Mouse (Mus musculus) CH12F3 (cell line): ENCODE results near the gene Bcl3.

Source experiments
- in situ Hi-C: fragments of 300-500 bp; cut with MboI; formaldehyde crosslinking; loops from 2 replicates; pipeline ENCODE4 v1.14.3; 2020; ENCODE audit warnings: low sequenced_read_pairs

The Bcl3 gene

DNA sequence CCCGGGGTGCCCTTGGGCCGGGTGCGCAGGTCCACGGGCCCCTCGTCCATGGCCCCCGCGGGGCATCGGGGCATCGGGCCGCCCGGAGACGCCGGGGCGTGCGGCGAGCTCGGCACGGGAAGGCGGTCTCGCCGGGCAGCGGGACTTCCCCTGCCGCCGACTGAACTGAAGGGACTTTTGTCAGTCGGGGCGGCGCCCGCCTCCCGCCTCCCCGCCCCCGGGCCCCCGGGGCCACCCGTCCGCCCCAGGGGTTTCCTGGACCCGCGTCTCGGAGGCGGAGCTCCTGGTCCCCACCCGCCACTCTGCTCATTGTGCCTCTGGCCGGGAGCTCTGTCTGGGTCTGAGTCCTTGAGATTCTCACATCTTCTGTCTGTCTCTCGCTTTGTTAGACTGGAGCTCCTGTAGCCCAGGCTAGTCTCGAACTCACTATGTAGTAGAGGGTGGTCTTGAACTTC lies at the start of gene Bcl3:
TSS of gene Bcl3 (minus strand) at position 167 of the 455 bp plus-strand sequence.
- in situ Hi-C loops, result no loop called here

DNA sequence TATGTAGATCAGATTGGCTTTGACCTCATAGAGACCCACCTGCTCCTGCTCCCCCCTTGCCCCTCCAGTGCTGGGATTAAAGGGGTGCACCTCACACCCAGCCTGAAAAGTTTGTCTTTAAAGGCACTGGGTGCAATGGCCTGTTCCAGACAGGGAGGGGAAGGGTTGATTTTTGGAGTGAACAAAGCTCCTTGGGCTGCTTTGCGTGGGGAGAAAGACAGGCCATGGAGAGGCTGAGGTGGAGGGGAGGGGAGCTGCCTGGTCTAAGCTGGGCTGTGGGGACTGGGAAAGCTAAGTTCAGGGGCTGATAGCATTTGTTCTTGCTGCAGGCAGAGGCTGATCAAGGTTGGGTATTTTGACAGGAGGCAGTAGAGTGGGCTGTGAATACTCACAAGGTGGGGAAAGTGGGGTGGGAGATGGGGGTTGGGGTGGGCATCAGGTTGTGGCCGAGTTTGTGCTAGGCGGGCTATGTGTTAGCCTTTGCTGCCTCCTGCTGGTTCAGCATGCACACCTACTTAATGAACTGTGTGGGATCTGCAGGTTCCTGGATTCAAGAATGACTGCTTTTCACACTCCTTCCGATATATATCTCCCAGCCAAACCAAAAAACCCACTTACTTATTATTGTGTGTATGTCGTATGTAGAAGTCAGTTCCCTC lies 49.5 kb upstream of the Bcl3 start:
- in situ Hi-C loops, result loop anchor here (5.0 kb wide), 1 partner anchor 70 kb away; no protein-coding TSS in a partner anchor

DNA sequence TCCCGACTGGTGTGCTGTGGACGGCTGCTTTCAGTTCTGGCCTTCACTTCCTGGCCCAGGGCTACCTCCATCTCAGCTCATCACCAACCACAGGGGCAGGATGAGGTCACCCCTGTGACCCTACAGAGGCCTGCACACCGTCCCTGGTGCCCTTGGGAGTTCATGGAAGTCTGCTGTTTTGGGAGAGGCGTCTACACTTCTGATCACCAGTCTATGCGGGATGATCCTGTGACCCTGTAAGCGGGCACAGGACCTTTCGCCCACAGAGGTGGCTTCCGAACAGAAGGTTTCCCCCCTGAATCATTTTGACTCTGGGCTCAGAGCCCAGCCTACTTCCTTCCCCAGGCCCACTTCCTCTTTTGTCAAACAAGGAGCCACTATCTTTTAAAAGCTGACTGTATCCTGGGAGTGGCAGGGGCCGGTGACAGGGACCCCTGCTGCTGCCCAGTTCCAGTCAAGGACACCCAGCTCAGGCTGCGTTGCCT lies 48.6 kb upstream of the Bcl3 start:
- in situ Hi-C loops, result loop anchor here (5.0 kb wide), 1 partner anchor 69 kb away; no protein-coding TSS in a partner anchor

DNA sequence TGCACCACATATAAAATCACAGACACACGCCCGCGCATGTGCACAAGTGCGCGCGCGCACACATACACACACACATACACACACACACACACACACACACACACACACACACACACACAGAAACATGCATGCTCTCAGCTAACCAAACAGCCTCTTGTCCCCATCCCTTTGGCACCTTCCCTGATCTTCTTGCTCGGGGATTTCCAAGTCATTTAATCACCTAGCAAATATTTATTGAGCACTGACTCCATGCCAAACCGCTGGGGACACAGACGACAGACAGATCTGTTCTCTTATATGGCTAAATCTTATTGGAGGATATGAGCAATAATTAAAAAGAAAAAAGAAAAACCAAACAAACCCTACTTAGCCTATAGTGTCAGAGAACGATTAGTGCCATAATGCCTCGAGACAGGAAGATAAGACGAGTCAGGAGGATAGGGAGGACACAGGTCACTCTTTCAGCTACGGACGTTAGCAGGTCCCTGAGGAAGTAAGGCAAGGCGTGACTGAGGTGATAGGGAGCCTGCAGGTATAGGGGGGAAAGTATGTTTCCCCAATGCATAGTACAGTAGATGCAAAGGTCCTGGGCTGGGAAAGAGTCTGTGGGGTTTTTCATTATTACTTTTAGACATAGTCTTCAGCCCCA lies 45.3 kb upstream of the Bcl3 start:
- in situ Hi-C loops, result no loop called here

DNA sequence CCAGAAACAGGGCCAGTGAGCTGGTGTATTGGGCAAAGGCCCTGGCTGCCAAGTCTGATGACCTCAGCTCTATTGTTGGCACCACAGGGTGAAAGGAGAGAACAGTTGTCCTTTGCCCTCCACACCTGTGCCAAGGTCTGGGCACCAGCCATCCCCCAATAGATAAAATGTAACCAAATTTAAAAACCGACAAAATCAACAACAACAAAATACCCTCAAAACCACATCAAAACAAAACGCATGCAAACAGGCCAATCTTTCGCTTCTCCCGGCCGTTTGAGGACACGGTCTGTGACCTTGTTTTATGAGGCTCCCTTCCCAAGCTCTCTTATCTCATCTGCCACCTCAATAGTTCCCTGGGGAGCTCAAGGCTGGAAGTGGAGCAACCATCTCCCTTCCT lies 43.9 kb upstream of the Bcl3 start:
- in situ Hi-C loops, result no loop called here

DNA sequence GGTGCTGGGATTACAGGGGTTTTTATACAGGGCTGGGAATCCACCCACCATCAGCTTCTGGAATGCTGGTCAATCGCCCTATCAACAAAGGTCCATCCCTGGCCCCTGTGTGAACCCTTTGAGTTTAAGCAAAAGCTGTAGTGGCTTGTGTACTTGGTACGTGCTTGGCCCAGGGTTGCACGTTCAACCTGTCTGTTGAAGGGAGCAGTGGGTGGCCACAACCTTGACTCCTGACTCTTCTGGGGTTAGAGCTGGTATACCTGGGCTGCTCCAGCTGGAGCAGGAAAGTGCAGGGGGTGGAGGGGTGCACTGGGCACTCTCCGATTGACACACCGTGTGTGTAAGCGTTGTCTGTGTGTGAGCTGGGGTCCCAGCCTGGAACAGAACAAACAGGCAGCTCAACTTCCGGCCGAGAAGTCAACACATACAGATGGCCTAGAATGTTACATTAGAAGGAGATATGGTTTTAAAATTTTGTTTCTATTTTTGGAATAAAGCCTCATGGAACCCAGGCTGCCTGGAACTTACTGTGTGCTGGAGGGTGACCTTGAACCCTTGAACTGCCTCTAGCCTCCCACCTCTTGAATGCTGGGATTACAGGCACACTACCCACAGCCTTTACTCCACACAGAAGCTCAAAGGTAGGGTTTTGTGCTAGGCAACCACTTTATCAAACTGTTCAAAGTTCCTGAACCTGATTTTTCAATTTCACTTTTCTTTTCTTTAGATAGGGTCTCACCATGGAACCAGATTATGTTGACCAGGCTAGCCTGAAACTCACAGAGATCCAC lies 42.9 kb upstream of the Bcl3 start:
- in situ Hi-C loops, result no loop called here

DNA sequence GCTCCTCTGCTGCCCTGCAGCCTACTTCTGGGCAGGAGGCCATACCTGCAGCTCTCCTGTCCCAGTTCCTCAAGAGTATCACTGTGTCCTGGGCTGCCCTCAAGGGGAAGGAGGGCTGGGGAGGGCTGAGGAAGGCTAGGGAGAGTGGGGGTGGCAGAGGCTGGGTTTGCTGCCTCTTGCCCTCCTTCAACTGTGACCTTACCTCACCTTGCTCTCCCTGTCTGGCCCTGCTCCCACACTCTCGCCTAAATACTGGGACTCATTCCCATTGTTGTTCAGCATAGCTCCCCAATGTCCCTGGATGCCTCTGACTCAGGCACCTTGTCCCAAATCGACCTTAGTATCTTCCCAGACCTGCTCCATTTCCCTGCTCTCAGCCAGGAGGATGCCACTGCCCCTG lies 41.7 kb upstream of the Bcl3 start:
- in situ Hi-C loops, result no loop called here

DNA sequence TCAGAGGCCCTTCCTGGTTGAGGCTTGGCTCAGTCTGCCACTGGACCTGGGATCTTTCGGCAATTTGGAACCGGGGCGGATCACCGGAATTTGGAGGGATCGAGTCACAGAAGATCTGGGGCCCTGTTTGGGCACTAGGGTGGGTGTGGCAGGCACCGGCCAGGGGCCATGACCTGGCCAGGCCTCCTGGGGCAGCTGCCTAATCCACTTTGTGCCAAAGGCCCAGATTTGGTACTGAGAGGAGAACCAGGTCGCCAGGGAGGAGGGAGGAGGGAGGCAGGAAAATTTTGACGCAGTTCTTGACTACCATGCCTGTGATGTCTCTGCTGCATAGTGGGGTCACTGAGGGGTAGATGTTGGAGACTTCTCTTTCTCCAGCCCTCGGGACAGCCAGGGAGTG lies 38.6 kb upstream of the Bcl3 start, which contains the start of gene Ceacam16:
TSS of gene Ceacam16 (minus strand) at position 101 of the 400 bp plus-strand sequence.
- in situ Hi-C loops, result no loop called here

DNA sequence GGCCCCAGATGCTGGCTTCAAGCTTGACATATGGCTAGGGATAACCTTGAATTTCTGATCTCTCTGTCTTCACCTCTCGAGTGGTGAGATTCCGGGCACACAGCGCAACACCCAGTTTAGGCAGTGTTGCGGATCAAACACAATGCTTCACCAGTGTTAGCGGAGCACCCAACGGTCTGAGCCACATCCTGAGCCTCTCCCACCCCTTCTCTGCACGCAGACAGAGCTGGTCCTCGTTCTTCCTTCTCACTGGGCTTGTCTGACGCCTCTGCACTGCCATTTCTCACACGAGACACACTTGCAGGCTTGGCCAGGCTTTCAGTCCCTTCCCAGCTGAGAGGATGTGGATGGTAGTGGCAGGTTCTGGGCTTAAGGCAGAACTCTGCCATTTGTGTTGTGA lies 37.2 kb upstream of the Bcl3 start:
- in situ Hi-C loops, result no loop called here

DNA sequence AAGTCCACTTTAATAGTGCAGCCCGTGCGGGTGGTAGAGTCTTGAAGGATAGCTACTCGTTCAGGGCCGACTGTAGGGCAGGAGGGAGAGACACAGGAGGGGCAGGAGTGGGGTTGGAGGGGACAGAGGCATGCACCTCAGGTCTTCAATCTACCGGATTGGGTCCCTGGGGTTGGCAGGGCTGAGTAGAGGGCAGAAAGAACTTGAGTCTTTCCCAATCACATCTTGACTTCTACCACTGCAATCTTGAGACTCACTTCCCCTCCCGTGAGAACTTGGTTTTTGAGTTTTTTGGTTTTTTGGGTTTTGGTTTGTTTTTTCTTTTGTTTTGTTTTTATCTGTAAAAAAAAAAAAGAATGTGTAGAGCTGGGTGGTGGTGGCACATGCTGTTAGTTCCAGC lies 33.7 kb upstream of the Bcl3 start:
- in situ Hi-C loops, result no loop called here

DNA sequence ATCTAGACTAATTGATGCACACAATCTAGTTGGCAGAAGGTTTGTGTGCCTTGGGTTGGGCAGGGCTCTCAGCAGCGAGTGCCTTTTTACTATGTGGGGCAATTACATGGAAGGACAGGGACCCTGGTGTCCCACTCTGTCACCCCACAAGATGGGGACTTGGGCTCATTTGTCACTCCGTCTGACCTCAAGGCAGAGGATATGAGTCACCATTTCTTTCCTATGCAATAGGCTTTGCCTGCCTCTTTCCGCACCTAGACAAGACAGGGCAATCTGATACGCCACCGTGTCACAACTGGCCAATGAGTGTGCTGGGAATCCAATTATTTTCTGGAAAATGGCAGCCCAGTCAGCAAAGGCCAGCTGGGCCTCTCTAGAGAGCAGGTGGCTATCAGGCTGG lies 33.1 kb upstream of the Bcl3 start:
- in situ Hi-C loops, result no loop called here

DNA sequence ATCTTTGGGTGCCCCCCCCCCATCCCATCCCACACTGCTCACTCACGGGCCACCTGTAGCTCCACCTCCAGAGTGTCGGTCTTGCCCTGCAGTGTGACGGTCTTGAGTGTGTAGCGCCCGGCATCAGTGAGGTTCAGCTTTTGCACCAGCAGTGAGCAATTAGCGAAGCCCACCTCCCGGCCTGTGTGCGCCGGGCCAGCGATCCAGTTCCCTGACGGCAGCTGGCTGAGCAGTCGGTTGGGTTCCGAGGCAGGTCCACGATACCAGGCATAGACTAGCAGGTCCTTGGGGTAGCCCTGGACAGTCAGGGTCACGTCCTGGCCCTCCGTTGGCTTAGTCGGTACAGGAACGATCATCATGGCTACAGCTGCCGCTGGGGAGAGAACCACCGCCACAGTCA lies 31.0 kb upstream of the Bcl3 start:
- in situ Hi-C loops, result no loop called here

DNA sequence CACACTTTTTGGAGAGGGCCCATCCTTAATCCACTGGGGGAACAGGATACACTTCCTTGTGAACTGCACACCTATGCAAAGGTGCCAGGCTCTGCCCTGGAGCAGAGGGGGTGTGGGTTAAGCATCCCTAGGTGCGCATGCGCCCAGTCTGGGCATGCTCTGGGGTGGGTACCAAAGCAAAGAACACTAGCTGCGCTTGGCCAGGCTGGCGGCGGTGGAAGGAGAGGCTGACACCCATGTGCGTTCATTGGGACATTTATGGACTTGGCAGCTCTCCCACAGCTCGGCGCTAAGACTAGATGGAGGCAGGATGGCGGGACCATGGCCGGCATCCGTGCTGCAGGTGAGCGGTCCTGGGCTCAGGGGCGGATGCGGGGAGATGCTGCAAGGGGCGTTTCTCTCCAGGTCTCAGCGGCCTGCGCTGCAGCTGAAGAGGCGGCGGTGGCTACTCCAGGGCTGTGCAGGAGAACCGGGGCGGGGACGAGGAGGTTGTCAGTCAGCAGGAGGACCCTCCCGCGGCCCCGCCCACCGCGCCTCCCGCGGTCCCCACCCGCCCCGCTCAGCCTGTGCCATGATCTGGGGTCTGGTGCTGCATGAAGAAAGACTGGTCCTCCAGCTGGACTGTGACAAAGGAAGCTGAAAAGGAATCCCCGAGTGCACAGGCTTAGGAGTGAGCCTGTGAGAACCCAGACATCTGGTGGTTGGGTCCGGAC lies 29.4 kb upstream of the Bcl3 start, which contains the start of gene Gm19345:
TSS of gene Gm19345 (plus strand) at position 146 of the 713 bp plus-strand sequence.
- in situ Hi-C loops, result no loop called here

DNA sequence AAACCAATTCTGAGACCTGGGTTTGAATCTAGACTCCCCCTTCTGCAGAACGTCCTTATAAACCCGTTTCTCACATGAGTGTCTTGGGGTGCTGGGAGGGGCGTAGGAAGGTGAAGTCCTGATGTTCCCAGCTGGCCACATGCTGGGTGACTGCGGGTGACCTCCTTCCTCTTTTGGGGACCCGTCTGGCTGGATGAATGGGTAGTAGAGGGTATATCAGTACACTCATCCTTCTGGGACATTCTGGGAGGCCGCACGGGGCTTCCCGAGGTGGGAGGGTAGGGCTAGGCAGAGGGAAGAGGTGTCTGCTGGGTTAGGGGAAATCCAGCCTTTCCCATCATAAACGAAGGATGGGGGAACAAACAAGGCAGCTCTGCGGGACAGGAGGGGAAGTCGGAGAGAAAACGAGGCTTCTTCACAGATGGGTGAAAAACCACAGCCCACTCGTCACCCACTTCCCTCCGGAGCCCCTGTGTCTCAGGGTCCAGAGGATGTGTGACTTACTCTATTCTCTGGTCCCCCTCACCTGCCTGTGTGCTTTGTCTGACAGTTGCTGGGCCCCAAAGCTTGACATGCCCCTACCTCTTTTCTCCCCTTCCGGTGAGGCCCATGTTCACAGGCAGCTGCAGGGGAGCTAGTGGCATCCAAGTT lies 22.1 kb upstream of the Bcl3 start:
- in situ Hi-C loops, result loop anchor here (5.0 kb wide), 1 partner anchor 42 kb away; no protein-coding TSS in a partner anchor

DNA sequence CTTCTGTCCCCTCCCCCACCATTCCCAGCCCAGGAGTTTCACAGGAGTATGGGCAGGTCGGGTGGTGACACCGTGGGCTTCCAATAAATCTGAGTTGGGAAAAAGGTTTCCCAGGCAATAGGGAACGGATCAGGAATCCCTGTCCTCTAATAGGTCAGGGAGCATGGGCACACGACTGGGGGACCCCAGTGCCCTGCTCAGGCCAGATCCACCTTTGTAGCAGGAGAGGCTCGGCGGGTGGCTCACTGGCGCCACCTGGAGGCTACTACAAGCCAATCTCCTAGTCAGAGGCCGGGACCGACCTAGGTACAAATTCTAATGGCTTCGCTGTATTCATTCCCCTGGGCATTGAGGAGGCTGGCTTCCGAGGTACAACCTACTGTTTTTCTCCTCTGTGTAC lies 21.0 kb upstream of the Bcl3 start:
- in situ Hi-C loops, result loop anchor here (5.0 kb wide), 1 partner anchor 41 kb away; no protein-coding TSS in a partner anchor

DNA sequence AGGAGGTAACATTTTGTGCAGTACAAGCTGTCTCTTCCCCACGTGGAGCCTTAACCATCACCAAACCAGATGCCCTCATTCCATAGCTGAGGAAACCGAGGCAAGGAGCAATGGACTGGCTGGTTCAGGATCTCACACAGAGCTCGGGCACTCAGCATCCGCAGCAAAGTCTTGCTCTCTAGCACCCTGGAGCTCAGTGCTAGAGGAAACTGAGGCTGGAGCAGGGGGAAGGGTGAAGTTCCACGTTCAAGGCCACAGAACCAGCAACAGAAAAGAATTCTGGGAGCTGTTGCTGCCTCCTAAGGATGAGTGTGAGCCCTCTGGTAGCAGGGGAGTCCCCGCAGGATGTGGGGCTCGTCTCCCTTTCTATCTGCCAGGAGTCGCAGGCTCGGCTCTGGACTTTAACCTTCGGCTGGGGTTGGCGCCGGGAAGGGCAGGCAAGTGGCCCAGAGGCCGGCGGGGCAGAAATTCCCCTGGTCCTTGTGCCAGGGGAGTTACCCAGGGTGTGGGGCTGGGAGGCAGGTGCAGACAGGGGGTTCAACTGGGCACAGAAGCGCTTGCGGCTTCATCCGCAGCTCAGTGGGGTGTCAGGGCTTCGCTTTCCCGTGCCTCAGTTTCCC lies 20.4 kb upstream of the Bcl3 start:
- in situ Hi-C loops, result loop anchor here (5.0 kb wide), 1 partner anchor 41 kb away; no protein-coding TSS in a partner anchor

DNA sequence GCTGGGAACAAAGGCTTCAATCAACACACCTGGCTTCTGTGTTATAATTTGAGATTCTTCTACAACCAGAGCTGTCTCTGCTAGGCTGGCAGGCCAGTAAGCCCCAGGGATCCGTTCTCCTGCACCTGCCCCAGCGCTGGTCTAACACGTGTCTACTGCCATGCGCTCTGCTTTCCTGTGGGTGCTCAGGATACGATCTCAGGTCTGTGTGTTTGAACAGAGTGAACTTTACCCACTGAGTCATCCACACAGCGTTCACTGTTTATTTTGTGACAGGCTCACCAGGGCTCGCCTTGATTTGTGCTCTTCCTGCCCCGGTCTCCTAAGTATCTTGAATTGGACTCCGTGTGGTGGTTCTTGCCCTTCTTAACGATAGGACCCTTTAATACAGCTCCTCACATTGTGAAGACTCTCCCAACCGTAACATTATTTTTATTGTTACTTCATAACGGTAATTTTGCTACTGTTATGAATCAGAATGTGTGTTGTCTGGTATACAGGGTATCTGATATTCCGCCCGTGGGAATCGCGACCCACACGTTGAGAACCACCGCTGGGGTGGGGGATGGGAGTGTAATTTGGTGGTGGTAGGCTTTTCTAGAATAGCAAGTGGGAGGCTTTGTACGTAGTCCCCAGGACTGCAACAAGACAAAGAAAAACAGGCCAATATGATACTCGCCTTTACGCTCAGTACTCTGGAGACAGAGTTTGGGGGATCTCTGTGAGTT lies 19.3 kb upstream of the Bcl3 start:
- in situ Hi-C loops, result loop anchor here (5.0 kb wide), 1 partner anchor 40 kb away; no protein-coding TSS in a partner anchor

DNA sequence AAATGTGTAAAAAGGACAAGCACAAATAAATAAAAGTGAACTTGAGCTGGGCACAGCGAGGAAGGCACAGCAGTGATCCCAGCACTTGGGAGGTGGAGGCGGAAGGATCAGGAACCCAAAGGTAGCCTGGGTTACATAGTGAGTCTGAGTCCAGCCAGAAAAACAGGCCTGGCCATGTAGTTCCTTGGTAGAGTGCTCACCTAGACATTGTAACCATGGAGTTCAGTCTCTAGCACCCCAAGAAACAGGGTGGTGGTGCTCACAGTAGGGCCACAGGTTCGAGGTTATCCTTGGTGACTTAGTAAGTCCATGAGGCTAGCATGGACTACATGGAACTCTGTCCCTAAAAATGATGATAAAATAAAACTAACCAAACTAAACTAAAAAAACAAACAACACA lies 18.4 kb upstream of the Bcl3 start:
- in situ Hi-C loops, result loop anchor here (5.0 kb wide), 1 partner anchor 39 kb away; no protein-coding TSS in a partner anchor

DNA sequence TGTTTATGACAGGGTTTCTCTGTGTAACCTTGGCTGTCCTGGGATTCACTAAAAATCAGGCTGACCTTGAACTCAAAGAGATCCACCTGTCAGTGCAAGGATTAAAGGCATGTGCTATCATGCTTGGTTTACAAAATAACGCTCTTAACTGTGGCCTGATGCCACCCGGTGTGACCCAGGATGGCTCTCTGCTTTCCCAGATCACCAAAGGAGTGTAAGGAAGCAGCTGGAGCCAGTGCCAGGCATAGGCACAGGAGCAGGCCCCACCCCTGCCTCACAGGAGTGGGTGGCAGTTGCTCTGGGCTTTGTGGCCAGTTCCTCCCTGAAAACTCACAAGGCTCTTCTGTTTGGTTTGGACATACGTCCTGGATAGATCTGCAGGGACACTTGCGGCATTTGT lies 17.8 kb upstream of the Bcl3 start:
- in situ Hi-C loops, result loop anchor here (5.0 kb wide), 1 partner anchor 38 kb away; no protein-coding TSS in a partner anchor
